Mouse (Mus musculus) heart, adult 2 months (tissue): Measurements from ENCODE around the gene Scn3a. TPM values are rescaled to one million over a fixed set of nuclear protein-coding genes. Genes with fewer than 3 reads are reported as not detected.

ENCODE experiments used
- DNase-seq, 2 experiments: peaks; one replicate each; pipeline ENCODE4 v3.0.0; 2021
- H3K27ac ChIP-seq: fragments of 200-600 bp; 2 replicates; pipeline ENCODE4 v1.8.1; 2022
- H3K27me3 ChIP-seq: fragments of 200-500 bp; 2 replicates; pipeline ENCODE4 v1.6.1; 2012; ENCODE audit warnings: mild to moderate bottlenecking, low read length, inconsistent platforms, mixed read lengths; ENCODE audit not compliant: control insufficient read depth, insufficient read depth
- H3K36me3 ChIP-seq: fragments of 200-500 bp; 2 replicates; pipeline ENCODE4 v1.6.1; 2012; ENCODE audit warnings: low read length, inconsistent platforms; ENCODE audit not compliant: control insufficient read depth, insufficient read depth
- H3K4me1 ChIP-seq: fragments of 200-500 bp; 2 replicates; pipeline ENCODE4 v1.6.1; 2011; ENCODE audit warnings: low read length; ENCODE audit not compliant: control insufficient read depth, insufficient read depth
- H3K4me3 ChIP-seq: fragments of 200-600 bp; 2 replicates; pipeline ENCODE4 v1.8.1; 2022
- H3K79me2 ChIP-seq: fragments of 200-500 bp; replicated peaks from 2 replicates; pipeline ENCODE4 v1.6.1; 2012; ENCODE audit warnings: mild to moderate bottlenecking, inconsistent platforms, low read length, moderate library complexity, mixed read lengths; ENCODE audit not compliant: control insufficient read depth, insufficient read depth
- H3K9ac ChIP-seq: fragments of 200-500 bp; 2 replicates; pipeline ENCODE4 v1.6.1; 2012; ENCODE audit warnings: low read depth, mild to moderate bottlenecking, control low read depth, inconsistent platforms, low read length, mixed read lengths
- CTCF ChIP-seq: fragments of 200-600 bp; IDR thresholded peaks from 2 replicates; pipeline ENCODE4 v1.8.1; 2022; ENCODE audit warnings: antibody characterized with exemption, mild to moderate bottlenecking, moderate library complexity
- EP300 ChIP-seq: fragments of 200-500 bp; IDR thresholded peaks from 2 replicates; pipeline ENCODE4 v1.6.1; 2011; ENCODE audit warnings: low read depth, low read length, control low read depth; ENCODE audit not compliant: insufficient read depth
- POLR2A ChIP-seq: fragments of 200-500 bp; IDR thresholded peaks from 2 replicates; pipeline ENCODE4 v1.6.1; 2011; ENCODE audit warnings: mild to moderate bottlenecking, low read depth, low read length, control low read depth; ENCODE audit not compliant: insufficient read depth
- WGBS: fragments of 180-500 bp; shearing (Covaris S2); methylation state at CpG from one replicate; pipeline ENCODE4 v1.1.7; 2018; 5-methylcytosine and 5-hydroxymethylcytosine counted together
- intact Hi-C: fragments of 180-260 bp; cut with DNase I; formaldehyde crosslinking; loops from one replicate; pipeline ENCODE4 v1.15.1; 2025
- polyA plus RNA-seq: library from polyadenylated mRNA; depleted of rRNA; stranded (reverse); fragments of >200 nt; gene quantifications from 2 replicates; pipeline ENCODE4 v1.2.3, GENCODE M21; 2012; rRNA removed
- total RNA-seq, 2 experiments: library from RNA; stranded (reverse); gene quantifications; 2 replicates each; pipeline ENCODE4 v1.2.3; 2021

Scn3a gene
- total and polyA plus RNA-seq, 3 experiments, result 0.41 to 2.5 (median 1.3) TPM

DNA sequence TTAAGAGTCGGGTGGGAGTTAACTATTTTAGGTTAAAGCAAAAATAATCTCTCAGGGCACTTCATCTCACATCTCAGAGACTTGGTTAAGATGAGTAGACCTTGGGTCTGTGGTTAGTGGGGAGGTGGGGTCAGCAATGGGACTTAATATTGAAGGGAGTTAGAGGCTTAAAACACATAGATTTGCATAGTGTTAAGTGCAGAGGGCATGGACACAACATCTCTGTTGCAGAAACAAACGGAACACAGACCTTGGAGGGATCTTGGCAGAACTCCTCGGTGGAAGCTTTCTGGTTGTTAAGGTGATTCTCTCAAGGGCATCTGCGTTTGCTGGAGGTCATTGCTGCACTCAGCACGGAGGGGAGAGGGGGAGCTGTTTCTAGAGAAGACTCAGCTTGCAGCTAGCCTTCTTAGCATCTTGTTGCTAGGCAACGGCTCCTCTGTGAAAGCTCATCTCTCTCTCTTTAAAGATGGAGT is 152.6 kb downstream of the Scn3a start:
- WGBS, result 8% methylated on average over 6 of the region's 6 CpGs
- Histone ChIP-seq H3K36me3 (no peaks in the 10 kb centered on the region), H3K27me3 (no peaks in the 10 kb centered on the region), H3K9ac (no peak overlapping the region), H3K79me2 (no peaks in the 10 kb centered on the region), H3K4me1 (peaks cover 2% of the 10 kb centered on the region), H3K4me3 (no peak overlapping the region; the same call in 1 of the 2 replicates), H3K27ac (no peak overlapping the region)
- intact Hi-C loops, result loop anchor here (5.0 kb wide), 1 partner anchor 252 kb away; no protein-coding TSS in a partner anchor
- DNase-seq, result no peak
- no peak for TF ChIP-seq EP300
- no peak for TF ChIP-seq POLR2A
- no peak for TF ChIP-seq CTCF

DNA sequence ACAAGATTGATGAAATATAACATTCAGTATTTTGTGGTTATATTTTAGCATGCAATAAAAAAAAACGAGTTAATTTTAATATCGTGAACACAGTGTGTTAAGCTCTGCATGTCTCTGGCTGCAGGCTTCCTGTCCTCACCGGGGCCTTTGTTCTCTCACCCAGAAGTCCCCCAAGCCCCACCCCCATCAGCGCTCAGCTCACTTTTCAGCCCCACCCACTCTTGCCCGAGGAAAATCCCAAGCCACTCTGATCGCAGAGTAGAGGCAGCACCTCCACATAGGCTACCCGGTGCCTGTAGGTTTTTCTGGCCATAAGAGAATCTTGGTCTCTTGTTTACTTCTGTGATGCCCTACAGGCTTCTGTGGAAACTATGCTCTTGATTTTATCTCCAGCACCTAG is 153.2 kb downstream of the Scn3a start:
- intact Hi-C loops, result loop anchor here (5.0 kb wide), 1 partner anchor 253 kb away; no protein-coding TSS in a partner anchor
- H3K79me2 ChIP-seq, result no peaks in the 10 kb centered on the region
- TF ChIP-seq CTCF (no peak), POLR2A (0 out of 2 replicates have a peak, but pooled peaks have one; percentile 10)
- DNase-seq, result peak; percentile 42 to 49
- under 1% methylated on average over 7 of the region's 7 CpGs for WGBS
- H3K4me3 ChIP-seq, result peak overlapping the region; percentile 40
- no peak overlapping the region for H3K9ac ChIP-seq
- no peaks in the 10 kb centered on the region for H3K27me3 ChIP-seq
- H3K4me1 ChIP-seq, result peaks cover 2% of the 10 kb centered on the region
- H3K36me3 ChIP-seq, result no peaks in the 10 kb centered on the region
- peak overlapping the region; percentile 56 for H3K27ac ChIP-seq

DNA sequence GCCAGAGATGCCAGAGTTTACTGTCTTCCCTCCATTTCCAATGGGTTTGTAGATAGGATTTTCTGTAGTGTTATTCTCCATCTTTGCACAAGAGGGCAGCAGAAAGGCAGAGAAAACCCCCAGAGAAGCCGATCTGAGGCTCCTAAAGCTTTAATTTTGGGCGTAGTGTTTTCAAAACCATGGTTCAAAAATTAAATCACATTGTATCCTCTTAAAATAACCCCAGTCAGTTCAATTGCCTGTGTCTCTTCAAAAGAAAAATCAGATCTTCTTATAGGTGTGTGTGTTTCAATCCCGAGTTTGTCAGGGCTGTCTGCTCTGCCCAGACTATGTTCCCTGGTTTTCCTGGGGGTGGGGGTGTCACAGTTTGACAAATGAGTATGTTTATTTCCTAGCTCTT is 153.7 kb downstream of the Scn3a start:
- intact Hi-C loops, result loop anchor here (1.0 to 5.0 kb wide), 2 partner anchors 154 to 254 kb away; partner anchors contain the start of gene Scn3a
- Histone ChIP-seq H3K36me3 (no peaks in the 10 kb centered on the region), H3K27me3 (no peaks in the 10 kb centered on the region), H3K4me1 (peaks cover 2% of the 10 kb centered on the region), H3K4me3 (peak overlapping the region; percentile 40), H3K27ac (peak overlapping the region; percentile 56), H3K79me2 (no peaks in the 10 kb centered on the region), H3K9ac (peak overlapping the region; percentile 52; the same call in 1 of the 2 replicates)
- WGBS, result 2% methylated on average over 3 of the region's 3 CpGs
- no peak for DNase-seq
- TF ChIP-seq CTCF (peak; percentile 89), POLR2A (no peak)

Other genes with a start within 250 kb of the Scn3a start
- 1 to 10 TPM; 1.3 to 1.4 TPM for gene Slc38a11, start 203.6 kb downstream of the Scn3a start, total RNA-seq
- 1.3 and 2.7 TPM in 2 replicates for gene Slc38a11, start 203.6 kb downstream of the Scn3a start, polyA plus RNA-seq
- gene Scn2a, start 53.1 kb upstream of the Scn3a start, total RNA-seq, result under 1 TPM; 0.23 to 0.50 TPM
- 0.21 and 0.59 TPM in 2 replicates for gene Scn2a, start 53.1 kb upstream of the Scn3a start, polyA plus RNA-seq